Mouse (Mus musculus) kidney, postnatal 0 days (tissue): Measurements from ENCODE around the gene Unk. TPM values are rescaled to one million over a fixed set of nuclear protein-coding genes. Genes with fewer than 3 reads are reported as not detected.

Source experiments
- ATAC-seq: fragments of 200-750 bp; cut with Nextera tagmentation; replicated peaks from 2 replicates; pipeline ENCODE4 v1.8.0; 2017; ENCODE audit warnings: low read depth, moderate number of reproducible peaks, moderate TSS enrichment, moderate library complexity; ENCODE audit not compliant: low FRiP score
- DNase-seq: peaks from one replicate; pipeline ENCODE4 v3.0.0-alpha.2; 2016; ENCODE audit warnings: low spot score
- H3K27ac ChIP-seq: fragments of 300-500 bp; sonication (generic); 2 replicates; pipeline ENCODE4 v1.5.1; 2014; ENCODE audit warnings: mild to moderate bottlenecking
- H3K27me3 ChIP-seq: fragments of 300-500 bp; sonication (generic); 2 replicates; pipeline ENCODE4 v1.6.1; 2014; ENCODE audit warnings: low read length, mixed read lengths; ENCODE audit not compliant: insufficient read depth
- H3K36me3 ChIP-seq: fragments of 300-500 bp; sonication (generic); 2 replicates; pipeline ENCODE4 v1.6.1; 2014; ENCODE audit warnings: low read length, mixed read lengths; ENCODE audit not compliant: insufficient read depth
- H3K4me1 ChIP-seq: fragments of 300-500 bp; sonication (generic); replicated peaks from 2 replicates; pipeline ENCODE4 v1.6.1; 2014; ENCODE audit warnings: antibody characterized with exemption, low read length, mixed read lengths; ENCODE audit not compliant: insufficient read depth
- H3K4me2 ChIP-seq: fragments of 300-500 bp; sonication (generic); 2 replicates; pipeline ENCODE4 v1.6.1; 2014; ENCODE audit warnings: mild to moderate bottlenecking, low read length, moderate library complexity, mixed read lengths
- H3K4me3 ChIP-seq: fragments of 300-500 bp; sonication (generic); replicated peaks from 2 replicates; pipeline ENCODE4 v1.5.1; 2014; ENCODE audit warnings: low read depth, low read length
- H3K9ac ChIP-seq: fragments of 300-500 bp; sonication (generic); 2 replicates; pipeline ENCODE4 v1.6.1; 2014; ENCODE audit warnings: low read depth, low read length
- H3K9me3 ChIP-seq: fragments of 300-500 bp; sonication (generic); replicated peaks from 2 replicates; pipeline ENCODE4 v1.6.1; 2016; ENCODE audit warnings: low read length, inconsistent platforms, mixed read lengths
- CTCF ChIP-seq: IDR thresholded peaks from 2 replicates; pipeline ENCODE4 v1.5.1; 2016; ENCODE audit warnings: antibody characterized with exemption, low read depth, mild to moderate bottlenecking, moderate library complexity
- WGBS: fragments of 180-500 bp; shearing (Covaris S2); extraction: QIAGEN DNeasy Blood & Tissue Kit; methylation state at CpG from one replicate; pipeline ENCODE4 v1.1.7; 2014; 5-methylcytosine and 5-hydroxymethylcytosine counted together
- polyA plus RNA-seq: library from polyadenylated mRNA; unstranded; fragments of >200 nt; fragmentation: Nextera tagmentation; extraction: Ambion mirVana; gene quantifications from 2 replicates; pipeline ENCODE4 v1.2.1, GENCODE M21; 2015

Unk gene
- polyA plus RNA-seq, 1 experiment from 2014 or later, result 21.4 TPM

- H3K36me3 ChIP-seq, result no peaks in the 10 kb centered on the region
- DNase-seq (peak; percentile 52), ATAC-seq (no peak)
- H3K4me1 ChIP-seq, result peaks cover 9% of the 10 kb centered on the region
- H3K27me3 ChIP-seq, result no peaks in the 10 kb centered on the region
- H3K4me3 ChIP-seq, result no peak overlapping the region
- no peak overlapping the region for H3K9ac ChIP-seq
- no peak overlapping the region for H3K4me2 ChIP-seq
- no peaks in the 10 kb centered on the region for H3K9me3 ChIP-seq
- WGBS, result 46% methylated on average over 16 of the region's 16 CpGs
- no peak for TF ChIP-seq CTCF
- peak overlapping the region; percentile 60; the same call in 1 of the 2 replicates for H3K27ac ChIP-seq
Observed at GRCm38 (mm10) chr11:116093771-116094565, 63.8 kb downstream of the Unk start.

- peak; percentile 55 for DNase-seq
- no peak overlapping the region for H3K4me2 ChIP-seq
- no peak for TF ChIP-seq CTCF
- no peak for ATAC-seq
- peaks cover 25% of the 10 kb centered on the region for H3K4me1 ChIP-seq
- WGBS, result 58% methylated on average over 3 of the region's 3 CpGs
- no peaks in the 10 kb centered on the region for H3K9me3 ChIP-seq
- no peak overlapping the region for H3K4me3 ChIP-seq
- H3K9ac ChIP-seq, result no peak overlapping the region
- H3K27ac ChIP-seq, result no peak overlapping the region
- H3K36me3 ChIP-seq, result no peaks in the 10 kb centered on the region
- no peaks in the 10 kb centered on the region for H3K27me3 ChIP-seq
Observed at GRCm38 (mm10) chr11:116095573-116095972, 65.5 kb downstream of the Unk start.

- DNase-seq, result no peak
- no peak overlapping the region for H3K4me3 ChIP-seq
- TF ChIP-seq CTCF, result peak; percentile 67
Observed at GRCm38 (mm10) chr11:116096213-116097108, 66.3 kb downstream of the Unk start.

GRCm38 (mm10) chr11:116098711-116099460, 68.8 kb downstream of the Unk start:
- TF ChIP-seq CTCF, result no peak
- peak overlapping the region; percentile 38; the same call in 1 of the 2 replicates for H3K9ac ChIP-seq
- peak overlapping the region; percentile 95 for H3K27ac ChIP-seq
- ATAC-seq (peak; percentile 79), DNase-seq (peak; percentile 54)
- 34% methylated on average over 14 of the region's 14 CpGs for WGBS
- H3K4me1 ChIP-seq, result peaks cover 48% of the 10 kb centered on the region
- no peaks in the 10 kb centered on the region for H3K36me3 ChIP-seq
- H3K4me3 ChIP-seq, result no peak overlapping the region
- H3K4me2 ChIP-seq, result peak overlapping the region; percentile 38
- no peaks in the 10 kb centered on the region for H3K27me3 ChIP-seq
- no peaks in the 10 kb centered on the region for H3K9me3 ChIP-seq

More at GRCm38 (mm10) chr11:116096213-116097108, 66.3 kb downstream of the Unk start:
- H3K27ac ChIP-seq, result no peak overlapping the region
- 88% methylated on average over 5 of the region's 5 CpGs for WGBS
- no peaks in the 10 kb centered on the region for H3K36me3 ChIP-seq
- H3K9ac ChIP-seq, result no peak overlapping the region
- ATAC-seq, result no peak
- H3K9me3 ChIP-seq, result no peaks in the 10 kb centered on the region
- no peaks in the 10 kb centered on the region for H3K27me3 ChIP-seq
- H3K4me1 ChIP-seq, result peaks cover 29% of the 10 kb centered on the region
- H3K4me2 ChIP-seq, result no peak overlapping the region

GRCm38 (mm10) chr11:116099462-116099861, 69.3 kb downstream of the Unk start:
- ATAC-seq (no peak), DNase-seq (no peak)
- 0 out of 2 replicates have a peak overlapping the region, but pooled peaks have one; percentile 38 for H3K9ac ChIP-seq
- TF ChIP-seq CTCF, result no peak
- no peaks in the 10 kb centered on the region for H3K36me3 ChIP-seq
- no peak overlapping the region for H3K4me3 ChIP-seq
- no peaks in the 10 kb centered on the region for H3K9me3 ChIP-seq
- peak overlapping the region; percentile 38 for H3K4me2 ChIP-seq
- peak overlapping the region; percentile 95 for H3K27ac ChIP-seq
- peaks cover 54% of the 10 kb centered on the region for H3K4me1 ChIP-seq
- 75% methylated on average over 6 of the region's 6 CpGs for WGBS
- no peaks in the 10 kb centered on the region for H3K27me3 ChIP-seq

- no peak for ATAC-seq
- Histone ChIP-seq H3K4me1 (peaks cover 55% of the 10 kb centered on the region), H3K9me3 (no peaks in the 10 kb centered on the region), H3K27me3 (no peaks in the 10 kb centered on the region), H3K4me2 (peak overlapping the region; percentile 38), H3K9ac (peak overlapping the region; percentile 10; the same call in 1 of the 2 replicates), H3K36me3 (no peaks in the 10 kb centered on the region), H3K4me3 (no peak overlapping the region), H3K27ac (peak overlapping the region; percentile 95)
- 57% methylated on average over 6 of the region's 6 CpGs for WGBS
- DNase-seq, result peak; percentile 41
- no peak for TF ChIP-seq CTCF
Observed at GRCm38 (mm10) chr11:116100385-116100784, 70.3 kb downstream of the Unk start.
